Mouse (Mus musculus) G1E (cell line): ENCODE measurements at regions not wholly inside any gene's neighbourhood (a gene's known extent, or its start where the extent isn't known, plus 50 kb on each side); places are given as distances from the start of the nearest gene placed in this dataset.

Experiments used
- CTCF ChIP-seq: IDR thresholded peaks from 2 replicates; pipeline ENCODE4 v1.5.1; 2012; ENCODE audit warnings: low read depth, low read length, inconsistent platforms, mixed read lengths
- GATA1 ChIP-seq: IDR thresholded peaks from 2 replicates; pipeline ENCODE4 v1.6.1; 2012; ENCODE audit warnings: borderline replicate concordance, low read length, inconsistent platforms, mixed read lengths

- TF ChIP-seq CTCF (no peak), GATA1 (no peak)
Observed at GRCm38 (mm10) chr4:10048770-10049169, 825.5 kb upstream of the 2610301B20Rik start.
